In the genomic region with DNA sequence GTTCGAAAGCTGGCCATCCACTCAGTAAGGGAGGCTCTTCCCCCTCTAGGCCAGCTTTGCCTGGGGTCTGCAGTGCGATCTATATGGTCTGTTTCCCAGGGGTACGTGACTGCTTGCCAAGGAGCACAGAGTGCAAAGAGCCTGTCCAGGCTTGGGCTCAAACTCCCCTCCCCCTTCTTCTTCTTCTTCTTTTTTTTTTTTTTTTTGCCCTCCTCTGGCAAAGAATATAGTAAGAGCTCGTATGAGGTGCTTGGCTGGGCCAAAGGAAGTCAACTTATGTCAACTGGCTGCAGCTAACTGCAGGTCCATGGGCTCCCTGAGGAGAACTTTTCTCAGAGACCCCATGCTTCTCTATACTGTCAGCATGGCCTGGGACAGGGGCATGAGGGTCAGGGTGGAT, we compare ENCODE assay signal across 16 mouse cellular contexts.
"Had no signal": no experiment of that assay in that cellular context is flagged by ENCODE, and none has a peak within 500 bp of the region (broad histone marks: within the 10 kb centered on the region; RNA-seq: fewer than 3 reads in every experiment).

No protein-coding gene starts in this region.

- DNase-seq: kidney, adult 9 months; kidney, postnatal 10 days; kidney, postnatal 4 days; lung, embryonic 14.5 days; lung, postnatal 10 days; midbrain, embryonic 14.5 days; right cerebral cortex, adult 18-20 months; right cerebral cortex, postnatal 25 days; thymus, postnatal 4 days had no signal

- H3K4me3 ChIP-seq: layer of hippocampus, adult 2 months; limb, embryonic 15.5 days; liver, embryonic 12.5 days; midbrain, embryonic 10.5 days; myocyte; neural tube, embryonic 15.5 days had no signal

- H3K27ac ChIP-seq: layer of hippocampus, adult 2 months; limb, embryonic 15.5 days; liver, embryonic 12.5 days; midbrain, embryonic 10.5 days; neural tube, embryonic 15.5 days had no signal

- H3K9ac ChIP-seq: limb, embryonic 15.5 days; liver, embryonic 12.5 days; lung, embryonic 14.5 days; neural tube, embryonic 15.5 days had no signal

- H3K9me3 ChIP-seq: limb, embryonic 15.5 days; liver, embryonic 12.5 days; midbrain, embryonic 10.5 days; neural tube, embryonic 15.5 days had no signal

- H3K27me3 ChIP-seq: limb, embryonic 15.5 days; neural tube, embryonic 15.5 days had no signal

- H3K36me3 ChIP-seq: limb, embryonic 15.5 days; liver, embryonic 12.5 days; midbrain, embryonic 10.5 days; neural tube, embryonic 15.5 days had no signal

- ATAC-seq: inflammation-experienced regulatory T-cells, adult 6 months; liver, embryonic 12.5 days had no signal

- H3K4me2 ChIP-seq: limb, embryonic 15.5 days; liver, embryonic 12.5 days; lung, embryonic 14.5 days; neural tube, embryonic 15.5 days had no signal
